Mouse (Mus musculus) bone marrow macrophage, adult 2 months (primary cell): ENCODE measurements around the gene Mest. TPM values are rescaled to one million over a fixed set of nuclear protein-coding genes. Genes with fewer than 3 reads are reported as not detected.

ENCODE experiments used
- H3K27ac ChIP-seq: 2 replicates; pipeline ENCODE4 v1.5.1; 2012; ENCODE audit warnings: low read depth, low read length; ENCODE audit not compliant: insufficient read depth
- H3K4me1 ChIP-seq: 2 replicates; pipeline ENCODE4 v1.6.1; 2012; ENCODE audit warnings: low read length; ENCODE audit not compliant: control insufficient read depth, insufficient read depth
- H3K4me3 ChIP-seq: 2 replicates; pipeline ENCODE4 v1.5.1; 2012; ENCODE audit warnings: mild to moderate bottlenecking, low read length, moderate library complexity; ENCODE audit not compliant: insufficient read depth
- CTCF ChIP-seq: IDR thresholded peaks from 2 replicates; pipeline ENCODE4 v1.5.1; 2012; ENCODE audit warnings: low read depth, mild to moderate bottlenecking, low read length, moderate library complexity
- POLR2A ChIP-seq: IDR thresholded peaks from 2 replicates; pipeline ENCODE4 v1.6.1; 2012; ENCODE audit warnings: mild to moderate bottlenecking, low read depth, low read length, borderline replicate concordance
- polyA plus RNA-seq: library from polyadenylated mRNA; stranded (reverse); fragments of >200 nt; gene quantifications from 2 replicates; pipeline ENCODE4 v1.2.4, GENCODE M21; 2012; ENCODE audit not compliant: missing spikeins, insufficient read depth, insufficient read length

Mest gene
- polyA plus RNA-seq, 1 experiment: not detected

- no peak overlapping the region for H3K4me3 ChIP-seq
- TF ChIP-seq CTCF: no peak
- no peak for TF ChIP-seq POLR2A
- no peak overlapping the region for H3K27ac ChIP-seq
- H3K4me1 ChIP-seq: no peaks in the 10 kb centered on the region
Measured at GRCm38 (mm10) chr6:30722385-30723164, 772 bp upstream of the Mest start.

- H3K27ac ChIP-seq: no peak overlapping the region
- H3K4me3 ChIP-seq: no peak overlapping the region
- no peaks in the 10 kb centered on the region for H3K4me1 ChIP-seq
- TF ChIP-seq CTCF: no peak
- no peak for TF ChIP-seq POLR2A
Measured at GRCm38 (mm10) chr6:30730301-30730971, 7.1 kb downstream of the Mest start.

GRCm38 (mm10) chr6:30732571-30733130 is 9.3 kb downstream of the Mest start:
- TF ChIP-seq POLR2A (no peak), CTCF (no peak)
- Histone ChIP-seq H3K27ac (no peak overlapping the region), H3K4me1 (no peaks in the 10 kb centered on the region), H3K4me3 (no peak overlapping the region)

GRCm38 (mm10) chr6:30734465-30734864 is 11.1 kb downstream of the Mest start:
- TF ChIP-seq CTCF (no peak), POLR2A (no peak)
- Histone ChIP-seq H3K4me3 (no peak overlapping the region), H3K27ac (no peak overlapping the region), H3K4me1 (no peaks in the 10 kb centered on the region)

- Histone ChIP-seq H3K4me1 (no peaks in the 10 kb centered on the region), H3K27ac (no peak overlapping the region), H3K4me3 (no peak overlapping the region)
- TF ChIP-seq POLR2A: no peak
Measured at GRCm38 (mm10) chr6:30734988-30735727, 11.8 kb downstream of the Mest start.

GRCm38 (mm10) chr6:30735728-30736371 is 12.5 kb downstream of the Mest start:
- no peak overlapping the region for H3K4me3 ChIP-seq
- H3K27ac ChIP-seq: no peak overlapping the region
- no peaks in the 10 kb centered on the region for H3K4me1 ChIP-seq
- TF ChIP-seq POLR2A (no peak), CTCF (no peak)

GRCm38 (mm10) chr6:30736372-30736762 is 13.0 kb downstream of the Mest start:
- Histone ChIP-seq H3K4me3 (no peak overlapping the region), H3K4me1 (no peaks in the 10 kb centered on the region), H3K27ac (no peak overlapping the region)
- TF ChIP-seq POLR2A (no peak), CTCF (no peak)

GRCm38 (mm10) chr6:30736864-30737547 is 13.7 kb downstream of the Mest start:
- Histone ChIP-seq H3K27ac (no peak overlapping the region), H3K4me3 (no peak overlapping the region), H3K4me1 (no peaks in the 10 kb centered on the region)
- TF ChIP-seq POLR2A (no peak), CTCF (0 out of 2 replicates have a peak, but pooled peaks have one; percentile 10)
